1 mouse cellular context compared by ENCODE assay signal in genomic region chr7:45800001-45800400, GRCm38 (mm10).
TF ChIP-seq lines count a peak whose summit lies in the region.

No protein-coding gene starts in this region.

TF ChIP-seq in myocyte, 11 proteins besides CTCF, POLR2A, EP300 and RAD21:
- TF ChIP-seq E2F4 (IDR thresholded peaks at IDR 0.05; ENCODE audit: insufficient read depth) (no peak), REST (IDR thresholded peaks at IDR 0.05; ENCODE audit: insufficient read depth, insufficient read length) (no peak), TCF12 (IDR thresholded peaks at IDR 0.05; ENCODE audit: insufficient read depth, poor library complexity, severe bottlenecking) (no peak), USF1 (IDR thresholded peaks at IDR 0.05; ENCODE audit: low read depth) (no peak), MYOG (IDR thresholded peaks at IDR 0.05; ENCODE audit: control insufficient read depth in 1 of 3, insufficient read depth in 1 of 3, insufficient read length in 2 of 3, low read depth in 2 of 3) (no peak), CEBPB (IDR thresholded peaks at IDR 0.05; ENCODE audit: insufficient read depth, poor library complexity, severe bottlenecking) (no peak), POLR2AphosphoS2 (IDR thresholded peaks at IDR 0.05; ENCODE audit: insufficient read length, low read depth) (no peak), MAX (IDR thresholded peaks at IDR 0.05; ENCODE audit: low read depth) (no peak), TCF3 (IDR thresholded peaks at IDR 0.05; ENCODE audit: insufficient read length, low read depth) (no peak)
